Mouse (Mus musculus): ENCODE measurements around the gene Me1. TPM values are rescaled to one million over a fixed set of nuclear protein-coding genes. Genes with fewer than 3 reads are reported as not detected.

The Me1 gene
- polyA plus RNA-seq, 1 experiment from 2014 or later, result 26.2 TPM

- no peaks in the 10 kb centered on the region for H3K4me1 ChIP-seq (replicated peaks; ENCODE audit: control insufficient read depth, insufficient read depth, low read length)
- no peaks in the 10 kb centered on the region for H3K27me3 ChIP-seq (ENCODE audit: control insufficient read depth, insufficient read depth, low read depth, low read length)
- 75% methylated on average over 5 of the region's 5 CpGs for whole genome bisulfite sequencing
- H3K4me2 ChIP-seq (ENCODE audit: low read depth, low read length), result no peak overlapping the region
- no peaks in the 10 kb centered on the region for H3K9me3 ChIP-seq (ENCODE audit: control insufficient read depth, low read length)
- H3K36me3 ChIP-seq (ENCODE audit: control insufficient read depth, insufficient read depth, low read length), result peaks cover 8% of the 10 kb centered on the region
- H3K4me3 ChIP-seq (ENCODE audit: low read length), result no peak overlapping the region
- no peak overlapping the region for H3K9ac ChIP-seq (ENCODE audit: low read length)
- no peak for ATAC-seq (ENCODE audit: low read depth)
- no peak overlapping the region for H3K27ac ChIP-seq (ENCODE audit: low read length)
These were observed 161.7 kb downstream of the Me1 start for GRCm38 (mm10) chr9:86534071-86534470.

Other genes with a start within 250 kb of the Me1 start
- gene Ube2cbp, start 231.0 kb downstream of the Me1 start, polyA plus RNA-seq (2015; fragmentation: Nextera tagmentation; extraction: Ambion mirVana), result 3.9 and 4.1 TPM in 2 replicates
- gene Dop1a, start 228.8 kb downstream of the Me1 start, polyA plus RNA-seq (2015; fragmentation: Nextera tagmentation; extraction: Ambion mirVana), result 12.1 and 16.0 TPM in 2 replicates
- gene Pgm3, start 124.1 kb downstream of the Me1 start, polyA plus RNA-seq (2015; fragmentation: Nextera tagmentation; extraction: Ambion mirVana), result 39.6 and 41.1 TPM in 2 replicates
- gene Rwdd2a, start 124.0 kb downstream of the Me1 start, polyA plus RNA-seq (2015; fragmentation: Nextera tagmentation; extraction: Ambion mirVana), result 5.3 and 5.9 TPM in 2 replicates
- gene Prss35, start 47.7 kb upstream of the Me1 start, polyA plus RNA-seq (2015; fragmentation: Nextera tagmentation; extraction: Ambion mirVana), result 40.0 and 48.1 TPM in 2 replicates
- 3.3 and 4.9 TPM in 2 replicates for gene Snap91, start 184.7 kb upstream of the Me1 start, polyA plus RNA-seq (2015; fragmentation: Nextera tagmentation; extraction: Ambion mirVana)

Data from lung, embryonic 16.5 days (tissue).